Mouse (Mus musculus) layer of hippocampus, adult 2 months (tissue): ENCODE measurements around the gene Apba1. TPM values are rescaled to one million over a fixed set of nuclear protein-coding genes. Genes with fewer than 3 reads are reported as not detected.

Experiments
- DNase-seq, 2 experiments: peaks; one replicate each; pipeline ENCODE4 v3.0.0; 2022; ENCODE audit warnings: low spot score in 2 of 2
- H3K27ac ChIP-seq: fragments of 200-600 bp; 2 replicates; pipeline ENCODE4 v1.8.1; 2022
- H3K4me3 ChIP-seq: fragments of 200-600 bp; 2 replicates; pipeline ENCODE4 v1.8.1; 2022; ENCODE audit warnings: mild to moderate bottlenecking
- CTCF ChIP-seq: fragments of 200-600 bp; conservative IDR thresholded peaks from 2 replicates; pipeline ENCODE4 v1.8.1; 2022; ENCODE audit warnings: antibody characterized with exemption, mild to moderate bottlenecking, moderate library complexity
- total RNA-seq, 2 experiments: library from RNA; stranded (reverse); gene quantifications; 2 replicates each; pipeline ENCODE4 v1.2.3; 2021

Gene Apba1
- total RNA-seq, 2 experiments from 2014 or later, result 118 to 119 TPM

DNA sequence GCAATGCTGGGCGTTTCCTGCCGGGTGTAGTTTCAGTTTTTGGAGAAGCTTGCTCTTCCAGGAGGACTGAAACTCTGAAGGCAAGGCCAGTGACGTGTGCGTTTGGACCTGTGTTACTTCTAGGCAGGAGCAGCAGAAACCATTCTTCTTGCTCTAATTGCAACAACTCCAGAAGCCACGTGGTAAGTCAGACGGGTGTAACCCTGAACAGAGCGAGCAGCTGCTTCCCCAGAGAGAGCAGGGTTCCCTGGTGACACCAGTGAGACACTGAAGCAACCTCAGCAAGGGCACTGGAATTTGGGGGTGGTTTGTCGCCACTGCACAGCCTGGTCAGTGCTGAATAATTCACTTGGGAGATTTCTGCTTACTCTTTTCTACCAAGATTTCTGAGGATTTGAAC lies 138.2 kb downstream of the Apba1 start:
- H3K4me3 ChIP-seq, result no peak overlapping the region; the same call in 1 of the 2 replicates
- peak overlapping the region; percentile 59 for H3K27ac ChIP-seq
- no peak for DNase-seq
- no peak for TF ChIP-seq CTCF

DNA sequence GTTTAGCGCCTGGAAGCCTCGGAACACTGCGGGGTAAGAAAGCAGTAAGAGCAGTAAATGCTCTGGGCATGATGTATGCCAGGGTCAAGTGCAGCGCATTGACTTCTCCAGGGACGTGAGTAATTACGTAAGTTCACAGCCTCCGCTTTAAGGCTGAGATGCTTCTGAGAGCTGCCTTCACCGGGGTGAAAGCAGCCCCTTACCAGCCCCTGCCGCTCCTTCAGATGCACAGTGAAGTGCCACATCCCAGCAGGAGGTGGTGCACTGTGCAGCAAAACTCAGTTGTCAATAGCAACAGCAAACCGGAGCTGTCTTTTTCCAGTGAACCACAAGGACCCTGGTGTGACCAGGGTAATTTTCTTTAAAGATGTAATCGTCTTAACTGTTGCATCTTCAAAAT lies 139.8 kb downstream of the Apba1 start:
- no peak overlapping the region for H3K27ac ChIP-seq
- peak; percentile 56 for TF ChIP-seq CTCF
- no peak for DNase-seq
- no peak overlapping the region for H3K4me3 ChIP-seq

DNA sequence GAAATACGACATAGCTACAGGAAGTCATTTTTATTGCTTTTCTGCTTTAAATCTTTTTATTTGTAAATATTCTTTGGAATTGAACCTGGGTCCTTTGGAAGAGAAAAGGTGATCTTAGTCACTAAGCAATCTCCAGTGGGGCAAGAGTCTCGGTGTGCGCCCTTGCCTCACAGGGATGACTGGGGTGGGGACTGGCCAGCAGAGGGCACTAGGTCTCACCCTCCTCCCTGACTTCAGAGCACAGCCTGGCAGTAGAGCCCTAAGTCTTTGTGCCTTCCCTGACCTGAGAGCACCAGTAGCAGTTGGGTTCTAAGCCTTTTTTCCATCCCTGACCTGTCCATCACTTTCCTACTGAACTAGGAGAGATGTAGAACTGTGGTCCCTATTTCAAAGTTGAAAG lies 142.5 kb downstream of the Apba1 start:
- Histone ChIP-seq H3K27ac (peak overlapping the region; percentile 24; the same call in 1 of the 2 replicates), H3K4me3 (no peak overlapping the region)
- no peak for DNase-seq
- peak; percentile 78 for TF ChIP-seq CTCF

DNA sequence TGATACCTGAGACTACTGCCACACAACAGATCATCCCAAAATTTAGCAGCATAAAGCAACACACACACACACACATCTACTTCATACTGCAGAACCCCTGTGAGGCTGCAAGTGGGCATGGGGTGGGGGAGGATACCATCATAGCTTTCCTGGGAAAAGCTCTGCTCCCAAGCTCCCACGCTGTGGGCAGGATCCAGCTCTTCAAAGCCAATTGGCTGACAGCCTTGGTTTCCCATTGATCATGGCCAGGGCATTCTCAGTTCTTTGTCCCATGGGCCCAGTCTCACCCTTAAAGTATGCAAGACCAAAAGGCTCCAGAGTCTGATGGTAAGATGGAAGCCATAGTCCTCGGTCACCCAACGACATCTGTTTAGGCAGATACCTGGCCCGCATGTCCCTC lies 143.1 kb downstream of the Apba1 start:
- peak in 1 of 2 experiments; percentile 52 for DNase-seq
- no peak overlapping the region for H3K4me3 ChIP-seq
- TF ChIP-seq CTCF, result no peak
- peak overlapping the region; percentile 41 for H3K27ac ChIP-seq

GRCm38 (mm10) chr19:23903066-23903465 lies 144.4 kb downstream of the Apba1 start:
- Histone ChIP-seq H3K27ac (no peak overlapping the region), H3K4me3 (no peak overlapping the region)
- DNase-seq, result no peak
- no peak for TF ChIP-seq CTCF

GRCm38 (mm10) chr19:23904922-23905321 lies 146.2 kb downstream of the Apba1 start:
- H3K27ac ChIP-seq, result no peak overlapping the region
- TF ChIP-seq CTCF, result no peak
- no peak for DNase-seq
- no peak overlapping the region for H3K4me3 ChIP-seq

DNA sequence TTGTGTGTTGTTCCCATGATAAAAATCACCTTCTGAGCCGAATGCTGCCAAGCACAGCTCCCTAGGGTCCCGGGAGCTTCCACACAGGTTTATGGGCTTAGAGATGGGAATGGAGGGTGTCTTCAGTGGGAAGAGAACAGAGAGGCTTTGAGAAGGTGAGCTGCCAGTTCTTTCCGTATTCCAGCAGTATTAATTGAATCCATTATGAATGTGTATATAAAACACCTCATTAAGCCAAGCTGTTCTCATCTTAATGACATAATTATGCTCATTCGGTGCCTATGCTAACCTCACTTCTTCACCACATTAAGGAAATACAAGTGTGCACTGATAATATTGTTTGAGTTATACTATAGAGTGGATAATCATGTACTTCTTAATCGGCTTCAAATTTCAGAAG lies 147.1 kb downstream of the Apba1 start:
- TF ChIP-seq CTCF, result no peak
- DNase-seq, result no peak
- H3K27ac ChIP-seq, result no peak overlapping the region
- H3K4me3 ChIP-seq, result no peak overlapping the region

GRCm38 (mm10) chr19:23910345-23910744 lies 151.7 kb downstream of the Apba1 start:
- no peak for DNase-seq
- H3K4me3 ChIP-seq, result no peak overlapping the region
- no peak for TF ChIP-seq CTCF
- no peak overlapping the region for H3K27ac ChIP-seq

DNA sequence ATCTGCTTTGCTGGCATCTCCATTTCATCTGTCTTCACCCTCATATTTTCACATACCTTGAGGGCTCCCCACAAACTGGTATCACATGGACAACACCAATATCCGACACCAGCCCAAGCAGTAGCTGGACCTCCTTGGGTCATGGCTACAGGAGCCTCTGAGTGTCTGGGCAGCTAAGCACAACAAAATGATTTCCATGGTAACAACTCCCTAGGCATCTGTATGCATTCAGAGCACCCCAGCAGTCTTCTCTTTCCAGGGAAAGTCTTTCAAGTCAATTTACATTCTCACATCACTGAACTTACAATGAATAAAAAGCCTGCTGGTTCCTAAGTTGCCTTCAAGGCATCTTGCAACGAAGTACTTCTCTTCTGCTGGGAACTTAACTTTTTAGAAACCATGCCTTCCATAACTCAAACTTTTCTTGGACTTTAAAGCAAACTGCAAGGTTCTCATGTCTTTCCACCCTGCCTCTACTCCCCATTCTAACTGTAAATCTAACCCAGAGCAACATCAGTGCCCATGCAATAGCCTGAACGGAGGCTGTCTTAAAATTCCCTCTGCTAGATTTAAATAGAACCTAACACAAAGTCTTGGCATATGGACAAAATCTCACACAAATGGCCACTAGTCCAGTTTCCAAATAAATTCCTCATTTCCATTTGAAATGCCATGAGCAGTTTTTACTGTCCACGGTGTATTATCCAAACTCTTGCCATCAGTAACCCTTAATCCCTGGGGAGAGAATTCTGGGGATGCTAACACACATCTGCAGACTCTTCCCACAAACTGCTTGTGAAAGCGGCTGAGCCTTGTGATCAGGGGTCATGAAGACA lies 160.9 kb downstream of the Apba1 start:
- TF ChIP-seq CTCF, result no peak
- no peak overlapping the region for H3K4me3 ChIP-seq
- no peak for DNase-seq
- H3K27ac ChIP-seq, result peak overlapping the region; percentile 23; the same call in 1 of the 2 replicates

DNA sequence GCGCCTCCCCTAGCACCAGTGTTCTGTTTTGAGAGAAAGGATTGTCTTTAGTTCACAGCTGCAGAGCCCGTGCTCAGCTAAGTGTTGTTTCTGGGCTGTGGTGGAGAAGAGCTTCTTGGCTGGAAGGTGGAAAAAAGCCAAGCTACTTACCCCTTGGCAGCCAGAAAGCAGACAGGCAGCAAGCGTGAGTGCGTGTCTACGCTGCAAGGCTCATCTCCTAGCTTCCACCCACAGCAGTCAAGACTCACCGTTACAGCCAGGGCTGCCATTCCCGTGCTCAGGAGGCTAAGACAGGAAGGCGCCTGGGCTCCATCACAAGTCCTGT lies 161.5 kb downstream of the Apba1 start:
- no peak overlapping the region for H3K4me3 ChIP-seq
- no peak for TF ChIP-seq CTCF
- peak overlapping the region; percentile 23; the same call in 1 of the 2 replicates for H3K27ac ChIP-seq
- DNase-seq, result no peak

- no peak overlapping the region for H3K27ac ChIP-seq
- TF ChIP-seq CTCF, result no peak
- DNase-seq, result no peak
- H3K4me3 ChIP-seq, result no peak overlapping the region
Measured at GRCm38 (mm10) chr19:23922601-23923000, 163.9 kb downstream of the Apba1 start.

DNA sequence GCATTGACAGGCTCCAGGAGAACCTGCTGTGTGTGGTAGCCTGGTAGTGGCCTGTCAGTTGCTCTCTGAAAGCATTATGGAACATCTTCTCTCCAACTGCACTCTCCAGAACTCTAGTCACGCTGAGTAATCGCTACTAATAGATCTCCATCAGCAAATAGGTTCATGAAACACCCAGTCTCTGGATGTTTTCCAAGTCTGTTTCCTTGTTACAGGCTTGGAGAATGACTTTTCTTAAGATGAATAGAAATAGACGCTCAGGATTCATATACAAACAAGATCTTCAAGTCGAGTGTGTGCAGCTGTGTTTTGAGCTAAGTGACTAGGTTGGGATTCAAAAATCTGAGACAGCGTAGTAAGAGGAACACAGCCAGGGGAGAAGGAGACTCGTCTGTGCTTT lies 165.4 kb downstream of the Apba1 start:
- DNase-seq, result no peak
- TF ChIP-seq CTCF, result no peak
- Histone ChIP-seq H3K4me3 (no peak overlapping the region), H3K27ac (no peak overlapping the region)

- DNase-seq, result no peak
- Histone ChIP-seq H3K4me3 (no peak overlapping the region), H3K27ac (no peak overlapping the region)
- no peak for TF ChIP-seq CTCF
Measured at GRCm38 (mm10) chr19:23924791-23925190, 166.1 kb downstream of the Apba1 start.

DNA sequence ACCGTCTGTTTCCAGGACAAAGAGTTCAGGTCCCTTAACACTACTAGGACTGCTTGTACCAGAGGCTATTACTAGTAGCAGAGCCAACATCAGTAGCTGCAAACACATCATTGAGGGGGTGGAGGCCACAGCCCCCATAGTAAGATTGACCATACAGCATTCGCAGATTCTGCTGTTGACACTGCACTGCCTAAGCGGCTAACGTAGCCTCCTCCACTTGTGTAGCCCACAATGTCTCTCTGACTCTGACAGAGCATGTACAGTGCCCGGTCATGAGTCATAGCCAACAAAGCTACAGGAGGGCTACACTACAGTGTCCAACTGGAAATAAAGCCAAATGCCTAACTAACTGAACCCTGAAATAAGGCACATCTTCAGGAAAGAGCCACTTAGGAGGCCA lies 166.9 kb downstream of the Apba1 start:
- no peak overlapping the region for H3K4me3 ChIP-seq
- DNase-seq, result no peak
- H3K27ac ChIP-seq, result no peak overlapping the region
- TF ChIP-seq CTCF, result no peak
